Mouse (Mus musculus): ENCODE results near the gene Ces3a. TPM values are rescaled to one million over a fixed set of nuclear protein-coding genes. Genes with fewer than 3 reads are reported as not detected.
A peak's percentile ranks its signal among the peaks of the same experiment; 100 is the strongest.

The Ces3a gene
- 2.3 and 7.1 TPM in 2 replicates for polyA plus RNA-seq (2011; ENCODE audit: insufficient read depth, insufficient read length, low replicate concordance, missing spikeins)

DNA sequence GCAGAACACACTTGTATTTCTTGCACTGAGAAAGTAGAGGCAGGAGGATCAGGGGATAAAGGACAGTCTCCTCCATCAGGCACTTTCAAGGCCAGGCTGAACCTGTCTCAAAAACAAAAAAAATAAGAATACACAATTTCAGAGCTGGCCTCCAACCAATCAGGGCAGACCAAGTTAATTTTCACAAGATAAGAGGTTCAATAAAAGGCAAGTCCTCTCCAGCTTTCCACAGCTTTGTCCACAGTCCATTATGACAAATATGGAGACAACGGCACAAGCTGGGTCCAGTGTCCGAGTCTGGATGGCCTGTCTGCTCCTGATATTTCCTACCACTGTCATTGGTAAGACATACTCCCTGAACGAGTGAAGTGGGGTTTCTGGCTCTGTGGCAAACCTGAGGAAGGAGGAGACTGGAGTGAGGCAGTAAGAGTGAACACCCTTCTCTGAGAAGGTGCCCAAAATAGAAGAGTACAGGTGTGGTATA is at the start of gene Ces3a:
Gene Ces3a (plus strand): TSS at position 231 of the 484 bp plus-strand sequence.
- H3K4me3 ChIP-seq (replicated peaks; ENCODE audit: control insufficient read depth, low read depth, low read length) = no peak within 1 kb of the TSS
- TF ChIP-seq CTCF (IDR thresholded peaks at IDR 0.05; ENCODE audit: control insufficient read depth, insufficient read depth, low read length) = no peak
- TF ChIP-seq POLR2A (IDR thresholded peaks at IDR 0.05; ENCODE audit: borderline replicate concordance, control insufficient read depth, low read depth, low read length) = no peak
- H3K27ac ChIP-seq (ENCODE audit: control insufficient read depth, insufficient read depth, low read depth, low read length, poor library complexity) = no peak within 1 kb of the TSS
- no peaks in the 10 kb centered on the region for H3K4me1 ChIP-seq (ENCODE audit: control insufficient read depth, insufficient read depth, low read length)
- WGBS = 74% methylated on average over 3 of the region's 3 CpGs

GRCm38 (mm10) chr8:104999183-104999582 is 49.2 kb upstream of the Ces3a start:
- H3K27ac ChIP-seq (ENCODE audit: control insufficient read depth, insufficient read depth, low read depth, low read length, poor library complexity) = no peak overlapping the region
- TF ChIP-seq CTCF (IDR thresholded peaks at IDR 0.05; ENCODE audit: control insufficient read depth, insufficient read depth, low read length) (no peak), POLR2A (IDR thresholded peaks at IDR 0.05; ENCODE audit: borderline replicate concordance, control insufficient read depth, low read depth, low read length) (no peak)
- WGBS = 71% methylated on average over 6 of the region's 6 CpGs
- no peaks in the 10 kb centered on the region for H3K4me1 ChIP-seq (ENCODE audit: control insufficient read depth, insufficient read depth, low read length)
- H3K4me3 ChIP-seq (replicated peaks; ENCODE audit: control insufficient read depth, low read depth, low read length) = no peak overlapping the region

- H3K27ac ChIP-seq (ENCODE audit: control insufficient read depth, insufficient read depth, low read depth, low read length, poor library complexity) = no peak within 1 kb of the TSS
- no peak within 1 kb of the TSS for H3K4me3 ChIP-seq (replicated peaks; ENCODE audit: control insufficient read depth, low read depth, low read length)
- no peaks in the 10 kb centered on the region for H3K4me1 ChIP-seq (ENCODE audit: control insufficient read depth, insufficient read depth, low read length)
- TF ChIP-seq POLR2A (IDR thresholded peaks at IDR 0.05; ENCODE audit: borderline replicate concordance, control insufficient read depth, low read depth, low read length) (no peak), CTCF (IDR thresholded peaks at IDR 0.05; ENCODE audit: control insufficient read depth, insufficient read depth, low read length) (no peak)
- WGBS = 70% methylated on average over 7 of the region's 7 CpGs
Measured at GRCm38 (mm10) chr8:105000586-105000985, 47.8 kb upstream of the Ces3a start, which contains the start of gene Ces2h. Ces2h (plus strand) TSS chr8:105000853.

DNA sequence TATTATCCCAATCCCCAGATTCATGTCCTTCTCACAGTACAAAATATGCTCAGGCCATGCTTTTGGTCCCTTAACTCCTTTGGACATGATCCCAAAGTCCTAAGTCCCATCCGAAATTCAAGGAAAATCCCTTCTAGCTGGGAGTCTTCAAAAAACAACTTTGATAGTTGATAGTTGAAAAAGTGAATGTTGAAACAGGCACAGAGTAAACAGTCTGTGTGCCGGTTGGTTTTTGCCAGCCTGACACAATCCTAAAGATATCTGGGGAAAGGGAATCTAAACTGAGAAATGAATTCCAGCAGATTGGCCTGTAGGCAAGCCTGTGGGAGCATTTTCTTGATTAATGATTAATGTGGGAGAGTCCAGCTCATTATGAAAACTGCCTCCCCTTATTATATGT is 38.4 kb upstream of the Ces3a start:
- Histone ChIP-seq H3K4me3 (replicated peaks; ENCODE audit: control insufficient read depth, low read depth, low read length) (no peak overlapping the region), H3K4me1 (ENCODE audit: control insufficient read depth, insufficient read depth, low read length) (no peaks in the 10 kb centered on the region), H3K27ac (ENCODE audit: control insufficient read depth, insufficient read depth, low read depth, low read length, poor library complexity) (no peak overlapping the region)
- TF ChIP-seq CTCF (IDR thresholded peaks at IDR 0.05; ENCODE audit: control insufficient read depth, insufficient read depth, low read length) (no peak), POLR2A (IDR thresholded peaks at IDR 0.05; ENCODE audit: borderline replicate concordance, control insufficient read depth, low read depth, low read length) (no peak)
- WGBS = 77% methylated on average over 2 of the region's 2 CpGs

DNA sequence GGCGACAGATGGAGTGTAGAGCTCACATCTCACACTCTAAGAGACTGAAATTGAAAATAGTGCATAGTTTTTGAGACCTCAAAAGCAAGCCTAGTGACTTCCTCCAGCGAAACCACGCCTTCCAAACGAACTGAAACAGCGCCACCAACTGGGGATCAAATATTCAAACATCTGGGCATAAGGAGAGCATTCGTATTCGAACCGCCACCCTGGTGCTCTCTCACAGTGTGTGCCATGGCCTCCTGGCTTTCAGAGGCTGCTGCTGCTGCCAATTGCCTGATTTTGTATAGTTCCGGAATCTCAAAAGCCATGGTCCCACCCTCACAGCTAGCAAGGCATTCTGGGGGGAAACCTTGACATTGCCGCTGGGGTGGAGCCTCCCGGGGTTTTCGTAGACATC is 37.3 kb upstream of the Ces3a start:
- H3K4me3 ChIP-seq (replicated peaks; ENCODE audit: control insufficient read depth, low read depth, low read length) = no peak overlapping the region
- 78% methylated on average over 12 of the region's 12 CpGs for WGBS
- TF ChIP-seq POLR2A (IDR thresholded peaks at IDR 0.05; ENCODE audit: borderline replicate concordance, control insufficient read depth, low read depth, low read length) (no peak), CTCF (IDR thresholded peaks at IDR 0.05; ENCODE audit: control insufficient read depth, insufficient read depth, low read length) (peak; percentile 26; the same call in 1 of the 2 replicates)
- H3K27ac ChIP-seq (ENCODE audit: control insufficient read depth, insufficient read depth, low read depth, low read length, poor library complexity) = no peak overlapping the region
- H3K4me1 ChIP-seq (ENCODE audit: control insufficient read depth, insufficient read depth, low read length) = no peaks in the 10 kb centered on the region

DNA sequence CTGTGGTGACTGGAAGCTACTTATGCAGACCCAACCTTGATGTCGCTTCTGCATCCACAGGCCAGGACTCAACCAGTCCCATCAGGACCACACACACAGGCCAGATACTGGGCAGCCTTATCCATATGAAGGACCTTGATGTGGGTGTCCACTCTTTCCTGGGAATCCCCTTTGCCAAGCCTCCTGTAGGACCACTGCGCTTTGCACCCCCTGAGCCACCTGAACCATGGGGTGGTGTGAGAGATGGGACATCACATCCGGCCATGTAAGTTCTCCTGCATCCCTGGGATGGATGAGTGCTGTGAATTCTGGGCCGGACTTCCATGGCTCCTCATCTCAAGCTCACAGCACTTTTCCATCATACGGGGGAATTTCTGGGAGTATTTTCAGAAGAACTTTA is 34.0 kb upstream of the Ces3a start:
- Histone ChIP-seq H3K4me1 (ENCODE audit: control insufficient read depth, insufficient read depth, low read length) (no peaks in the 10 kb centered on the region), H3K4me3 (replicated peaks; ENCODE audit: control insufficient read depth, low read depth, low read length) (no peak overlapping the region), H3K27ac (ENCODE audit: control insufficient read depth, insufficient read depth, low read depth, low read length, poor library complexity) (no peak overlapping the region)
- 85% methylated on average over 5 of the region's 5 CpGs for WGBS
- TF ChIP-seq CTCF (IDR thresholded peaks at IDR 0.05; ENCODE audit: control insufficient read depth, insufficient read depth, low read length) (no peak), POLR2A (IDR thresholded peaks at IDR 0.05; ENCODE audit: borderline replicate concordance, control insufficient read depth, low read depth, low read length) (no peak)

GRCm38 (mm10) chr8:105021954-105022353 is 26.4 kb upstream of the Ces3a start:
- H3K27ac ChIP-seq (ENCODE audit: control insufficient read depth, insufficient read depth, low read depth, low read length, poor library complexity) = no peak overlapping the region

DNA sequence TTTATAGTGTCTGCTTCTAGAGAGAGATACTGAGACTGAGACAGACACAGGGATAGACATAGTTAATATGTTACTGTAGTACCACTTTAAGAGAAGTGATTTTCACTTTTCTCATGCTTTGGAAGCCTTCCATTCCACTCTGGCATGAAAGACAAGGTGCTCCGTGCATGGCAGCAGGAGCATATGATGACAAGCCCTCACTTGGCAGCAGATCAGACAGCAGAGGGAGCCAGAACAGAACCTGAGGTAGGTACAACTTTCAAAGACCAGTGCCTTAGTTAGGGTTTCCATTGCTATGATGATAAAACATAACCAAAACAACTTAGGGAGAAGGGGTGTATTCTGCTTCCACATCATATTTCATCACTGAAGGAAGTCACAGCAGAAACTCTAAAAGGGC is 25.3 kb upstream of the Ces3a start:
- no peak overlapping the region for H3K27ac ChIP-seq (ENCODE audit: control insufficient read depth, insufficient read depth, low read depth, low read length, poor library complexity)
- no peaks in the 10 kb centered on the region for H3K4me1 ChIP-seq (ENCODE audit: control insufficient read depth, insufficient read depth, low read length)
- no peak overlapping the region for H3K4me3 ChIP-seq (replicated peaks; ENCODE audit: control insufficient read depth, low read depth, low read length)
- TF ChIP-seq POLR2A (IDR thresholded peaks at IDR 0.05; ENCODE audit: borderline replicate concordance, control insufficient read depth, low read depth, low read length) (no peak), CTCF (IDR thresholded peaks at IDR 0.05; ENCODE audit: control insufficient read depth, insufficient read depth, low read length) (no peak)
- WGBS = 55% methylated on average over 1 of the region's 1 CpGs

More at GRCm38 (mm10) chr8:105021954-105022353, 26.4 kb upstream of the Ces3a start:
- no peak for TF ChIP-seq POLR2A (IDR thresholded peaks at IDR 0.05; ENCODE audit: borderline replicate concordance, control insufficient read depth, low read depth, low read length)
- no peak for TF ChIP-seq CTCF (IDR thresholded peaks at IDR 0.05; ENCODE audit: control insufficient read depth, insufficient read depth, low read length)
- Histone ChIP-seq H3K4me3 (replicated peaks; ENCODE audit: control insufficient read depth, low read depth, low read length) (no peak overlapping the region), H3K4me1 (ENCODE audit: control insufficient read depth, insufficient read depth, low read length) (no peaks in the 10 kb centered on the region)
- WGBS = 83% methylated on average over 1 of the region's 1 CpGs

- Histone ChIP-seq H3K4me1 (ENCODE audit: control insufficient read depth, insufficient read depth, low read length) (no peaks in the 10 kb centered on the region), H3K27ac (ENCODE audit: control insufficient read depth, insufficient read depth, low read depth, low read length, poor library complexity) (no peak overlapping the region), H3K4me3 (replicated peaks; ENCODE audit: control insufficient read depth, low read depth, low read length) (no peak overlapping the region)
- peak; percentile 50 for TF ChIP-seq CTCF (IDR thresholded peaks at IDR 0.05; ENCODE audit: control insufficient read depth, insufficient read depth, low read length)
- no peak for TF ChIP-seq POLR2A (IDR thresholded peaks at IDR 0.05; ENCODE audit: borderline replicate concordance, control insufficient read depth, low read depth, low read length)
- 56% methylated on average over 2 of the region's 2 CpGs for WGBS
Measured at GRCm38 (mm10) chr8:105025050-105025449, 23.4 kb upstream of the Ces3a start.
